Mouse (Mus musculus) left cerebral cortex, adult 8-10 months (tissue): ENCODE measurements around the gene Slc2a6. TPM values are rescaled to one million over a fixed set of nuclear protein-coding genes. Genes with fewer than 3 reads are reported as not detected.

Source experiments
- DNase-seq, 2 experiments: peaks; one replicate each; pipeline ENCODE4 v3.0.0; 2022; ENCODE audit warnings: low spot score in 2 of 2
- total RNA-seq, 4 experiments: library from RNA; stranded (reverse); gene quantifications; 2 replicates each; pipeline ENCODE4 v1.2.4; 2022

Slc2a6 gene
- 10 to 100 TPM; 21.1 to 28.3 (median 27.8) TPM for total RNA-seq

GRCm38 (mm10) chr2:27027618-27028436, at the start of gene Slc2a6:
TSS of gene Slc2a6 (minus strand) at chr2:27027998.
- peak; percentile 77 to 93 for DNase-seq

GRCm38 (mm10) chr2:27075485-27075884, 47.7 kb upstream of the Slc2a6 start:
- no peak for DNase-seq

GRCm38 (mm10) chr2:27074804-27075203, 47.0 kb upstream of the Slc2a6 start:
- no peak for DNase-seq

GRCm38 (mm10) chr2:27073407-27073806, 45.6 kb upstream of the Slc2a6 start:
- no peak for DNase-seq

- no peak for DNase-seq
These were observed 44.2 kb upstream of the Slc2a6 start, which contains the start of gene Mymk for GRCm38 (mm10) chr2:27071978-27072377. TSS of gene Mymk (minus strand) at chr2:27072179.

DNA sequence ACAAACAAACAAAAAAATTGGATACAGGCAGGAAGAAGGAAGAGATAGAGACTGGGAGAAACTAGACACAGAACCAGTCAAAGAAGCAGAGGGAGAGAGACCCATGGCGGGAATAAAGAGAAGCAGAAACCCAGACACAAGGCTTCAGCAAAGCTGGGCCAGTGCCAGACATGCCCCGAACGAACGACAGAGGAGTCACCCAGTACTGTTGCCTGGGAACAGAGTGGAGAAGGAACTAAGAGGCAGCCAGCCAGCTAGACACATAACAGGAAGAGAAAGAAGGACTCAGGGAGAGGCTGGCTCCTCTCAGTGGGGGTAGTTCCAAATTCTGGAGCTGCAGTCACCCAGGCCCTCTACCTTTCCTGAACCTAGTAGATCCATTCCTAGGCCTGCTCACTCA, 43.3 kb upstream of the Slc2a6 start:
- DNase-seq, result peak in 1 of 2 experiments; percentile 86

GRCm38 (mm10) chr2:27070247-27070813, 42.5 kb upstream of the Slc2a6 start:
- DNase-seq, result peak in 1 of 2 experiments; percentile 51

DNA sequence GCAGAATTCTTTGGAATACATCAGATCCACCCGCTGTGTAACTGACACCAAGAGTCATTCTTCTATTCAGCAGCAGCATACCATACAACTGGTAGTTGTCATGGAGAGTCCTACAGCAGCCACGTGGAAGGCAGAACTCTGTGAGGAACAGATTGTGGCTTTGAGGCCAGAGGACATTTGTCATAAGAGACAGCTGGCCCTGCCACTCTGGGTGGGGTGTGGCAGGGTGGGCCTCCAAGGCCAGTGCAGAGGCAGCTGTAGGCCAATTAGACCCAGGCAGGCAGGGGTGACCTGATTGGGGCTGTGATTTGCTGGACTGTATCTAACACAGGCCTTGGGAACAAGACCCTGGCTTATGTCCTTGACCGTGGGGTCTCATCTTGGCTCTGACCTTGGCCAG, 41.8 kb upstream of the Slc2a6 start:
- DNase-seq, result no peak

GRCm38 (mm10) chr2:27067996-27068395, 40.2 kb upstream of the Slc2a6 start:
- no peak for DNase-seq

DNA sequence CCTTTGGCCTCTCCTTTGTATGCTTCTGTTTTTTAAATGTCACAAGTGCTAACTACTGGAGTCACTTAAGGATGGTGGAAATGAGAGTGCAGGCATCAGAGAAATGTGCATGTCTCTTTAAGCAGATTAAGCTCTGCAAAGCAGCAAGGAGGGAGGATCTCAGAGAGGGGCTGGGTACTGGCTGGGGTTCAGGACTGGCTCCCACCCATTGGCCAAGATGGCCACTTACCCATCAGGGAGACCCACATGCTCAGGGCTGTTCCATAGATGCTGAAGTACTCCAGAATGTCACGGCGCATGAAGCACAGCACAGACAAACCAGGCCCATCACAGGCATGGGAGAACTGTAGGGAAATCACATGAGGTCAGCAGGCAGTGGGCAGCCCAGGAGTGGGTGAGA, 39.3 kb upstream of the Slc2a6 start:
- no peak for DNase-seq

GRCm38 (mm10) chr2:27059187-27059586, 31.4 kb upstream of the Slc2a6 start:
- no peak for DNase-seq

DNA sequence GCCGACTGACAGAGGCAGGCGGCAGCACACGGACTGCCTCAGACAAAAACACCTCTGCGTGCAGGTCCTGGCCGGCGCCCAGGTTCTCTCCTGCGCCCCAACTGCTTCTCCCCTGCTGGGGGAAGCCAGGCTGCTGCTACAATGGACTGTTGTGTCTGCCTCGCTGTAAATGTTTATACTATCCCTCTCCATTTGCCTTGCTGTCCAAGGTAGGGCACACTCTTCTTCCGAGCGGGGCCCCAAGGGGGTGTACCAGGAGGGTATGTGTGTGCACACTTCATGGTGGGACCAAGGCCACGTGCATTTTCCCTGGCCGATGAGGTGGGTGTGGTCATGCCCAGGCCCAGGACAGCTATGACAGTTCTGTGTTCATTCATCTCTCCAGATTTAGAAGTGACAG, 31.0 kb upstream of the Slc2a6 start:
- DNase-seq, result no peak

- no peak for DNase-seq
These were observed 30.5 kb upstream of the Slc2a6 start for GRCm38 (mm10) chr2:27058251-27058650.

DNA sequence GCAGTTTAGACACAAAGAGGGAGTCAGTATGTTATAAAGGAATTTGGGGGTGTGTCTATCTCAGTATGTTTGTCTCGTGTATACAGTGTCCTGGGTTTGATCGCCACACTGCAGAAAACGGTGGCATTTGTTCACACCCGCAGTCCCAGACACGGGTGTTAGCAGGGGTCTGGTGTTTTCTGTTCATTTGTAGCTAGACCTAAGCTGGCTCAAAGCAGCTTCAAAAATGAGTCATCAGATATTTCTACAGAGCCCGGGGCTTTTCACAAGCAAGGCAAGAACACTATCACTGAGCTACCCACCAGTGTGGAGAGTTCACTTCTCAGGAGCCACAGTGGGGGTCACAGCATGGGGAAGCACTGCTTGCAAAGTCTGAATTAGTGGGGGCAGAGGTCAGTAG, 21.6 kb upstream of the Slc2a6 start:
- DNase-seq, result no peak

DNA sequence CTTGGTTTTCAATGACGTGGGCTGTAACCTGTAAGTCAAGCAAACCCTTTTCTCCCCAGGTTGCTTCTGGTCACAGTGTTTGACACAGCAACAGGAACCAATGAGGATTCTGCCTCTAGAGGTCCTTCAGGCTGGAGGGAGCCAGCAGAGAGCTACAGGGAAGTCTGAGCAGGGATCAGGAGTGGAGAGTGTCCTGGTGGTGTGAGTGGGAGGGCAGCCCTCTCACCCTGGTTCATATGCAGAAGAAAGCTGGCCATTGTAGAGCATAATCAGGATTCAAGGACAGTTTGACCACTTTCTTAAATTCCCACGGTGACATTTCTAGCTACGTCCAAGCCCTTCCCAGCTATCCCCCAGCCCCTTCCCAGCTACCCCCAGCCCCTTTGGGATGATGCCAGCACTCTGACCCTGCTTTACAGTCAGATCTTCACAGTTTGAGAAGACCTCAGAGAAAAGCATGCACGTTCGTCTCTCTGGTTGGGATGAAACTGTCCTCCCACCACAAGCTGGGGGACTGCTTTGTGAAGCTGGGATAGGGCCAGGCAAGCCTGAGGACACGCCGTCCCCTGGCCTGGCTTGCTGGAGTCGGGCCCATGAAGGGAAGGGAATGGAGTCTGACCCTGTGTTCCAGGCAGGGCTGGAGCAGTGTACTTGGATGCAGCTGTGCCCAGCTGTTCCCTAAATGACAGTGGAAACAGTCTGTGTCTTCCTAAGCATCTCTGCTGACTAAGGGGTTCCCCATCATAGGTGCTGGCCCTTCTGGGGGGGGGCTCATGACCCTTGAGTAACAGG, 18.4 kb upstream of the Slc2a6 start:
- no peak for DNase-seq

GRCm38 (mm10) chr2:27044641-27045040, 16.8 kb upstream of the Slc2a6 start:
- no peak for DNase-seq

GRCm38 (mm10) chr2:27044166-27044565, 16.4 kb upstream of the Slc2a6 start:
- no peak for DNase-seq

DNA sequence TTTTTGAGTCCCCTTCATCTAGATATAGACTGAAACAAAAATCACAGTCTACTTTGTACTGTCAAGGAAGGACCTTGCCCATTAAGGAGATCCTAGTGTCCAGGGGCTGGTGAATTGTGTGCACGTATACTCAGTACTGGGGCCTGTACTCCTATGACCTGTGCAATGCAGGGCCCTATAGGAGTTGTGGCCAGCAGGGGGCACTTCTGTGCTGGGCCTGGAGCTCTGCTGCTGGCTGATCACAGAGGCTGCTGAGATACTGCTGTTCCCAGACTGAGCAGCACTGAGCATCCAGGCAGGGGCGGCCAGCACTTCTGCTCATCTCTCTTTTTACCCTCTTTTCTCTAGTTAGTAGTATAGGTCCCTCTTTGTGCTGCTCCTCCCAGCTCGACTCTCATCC, 15.7 kb upstream of the Slc2a6 start:
- peak; percentile 75 to 80 for DNase-seq

DNA sequence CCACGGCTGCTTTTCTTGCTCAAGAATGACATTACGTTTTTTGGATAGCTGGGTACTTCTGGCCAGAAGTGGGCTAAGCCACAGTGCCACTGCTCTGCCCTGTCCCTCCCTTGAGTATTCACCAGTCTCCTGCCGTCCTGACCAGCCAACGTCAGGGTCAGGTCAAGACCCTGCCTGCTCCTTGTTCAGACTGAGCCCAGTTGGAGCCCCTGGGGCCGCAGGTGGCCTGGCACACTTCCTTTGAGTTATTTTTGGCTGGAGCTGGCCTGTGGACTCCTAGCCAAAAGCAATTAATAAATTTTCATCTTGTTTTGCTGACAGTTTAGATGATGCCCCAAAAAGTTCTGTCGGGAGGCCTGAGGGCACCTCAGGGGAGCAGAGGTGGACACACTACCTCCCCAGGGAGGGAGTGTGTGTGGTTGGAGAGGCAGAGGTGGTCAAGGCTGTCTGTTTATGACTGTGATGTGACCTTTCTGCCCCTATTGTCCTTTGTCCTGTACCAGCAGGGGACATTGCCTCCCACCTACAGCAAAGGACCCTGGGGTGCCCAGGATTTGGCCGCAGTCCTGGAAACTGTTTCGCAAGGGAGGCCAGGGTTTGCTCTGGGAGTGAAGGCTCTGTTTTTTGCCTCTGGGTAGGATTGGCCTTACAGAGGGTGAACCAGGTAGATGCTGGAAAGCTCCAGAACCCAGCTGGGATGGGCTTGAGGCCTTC, 14.5 kb upstream of the Slc2a6 start:
- DNase-seq, result no peak

- no peak for DNase-seq
These were observed 11.5 kb upstream of the Slc2a6 start for GRCm38 (mm10) chr2:27039286-27039685.

DNA sequence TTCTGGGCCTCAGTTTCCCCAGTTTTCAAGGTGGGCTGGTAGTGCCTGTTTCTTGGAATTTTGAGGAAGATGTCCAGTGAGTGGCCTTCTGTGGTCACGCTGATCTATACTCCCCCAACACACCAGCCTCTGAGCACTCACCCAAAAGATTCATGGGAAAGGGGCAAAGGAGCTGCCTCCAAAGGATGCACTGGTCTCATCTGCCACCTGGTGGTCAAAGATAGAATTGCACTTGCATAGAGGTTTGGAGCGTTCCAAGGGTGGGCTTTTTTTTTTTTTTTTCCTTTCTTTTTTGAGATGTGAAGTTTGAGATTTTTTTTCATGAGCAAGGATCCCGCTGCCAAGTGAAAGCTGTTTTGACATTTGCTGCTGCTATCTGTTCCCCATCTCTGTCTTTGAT, 10.8 kb upstream of the Slc2a6 start:
- DNase-seq, result no peak

GRCm38 (mm10) chr2:27037008-27037407, 9.2 kb upstream of the Slc2a6 start:
- DNase-seq, result no peak
